Mouse (Mus musculus) liver, embryonic 14.5 days (tissue): ENCODE results near the gene Fmn2. TPM values are rescaled to one million over a fixed set of nuclear protein-coding genes. Genes with fewer than 3 reads are reported as not detected.

ENCODE experiments used
- ATAC-seq: fragments of 200-750 bp; cut with Nextera tagmentation; 2 replicates; pipeline ENCODE4 v1.8.0; 2017; ENCODE audit warnings: moderate number of reproducible peaks, mild to moderate bottlenecking, moderate library complexity; ENCODE audit not compliant: insufficient read depth
- DNase-seq, 3 experiments: peaks; one replicate each; pipeline ENCODE4 v3.0.0-alpha.2; 2012 to 2013; ENCODE audit warnings: low read depth in 3 of 3, low spot score in 3 of 3
- H3K27ac ChIP-seq: fragments of 300-500 bp; sonication (generic); 2 replicates; pipeline ENCODE4 v1.5.1; 2014; ENCODE audit warnings: moderate library complexity, mild to moderate bottlenecking, control low read depth, inconsistent platforms
- H3K27me3 ChIP-seq: fragments of 300-500 bp; sonication (generic); 2 replicates; pipeline ENCODE4 v1.6.1; 2014; ENCODE audit warnings: mild to moderate bottlenecking, low read length, moderate library complexity; ENCODE audit not compliant: control insufficient read depth, insufficient read depth
- H3K36me3 ChIP-seq: fragments of 300-500 bp; sonication (generic); replicated peaks from 2 replicates; pipeline ENCODE4 v1.6.1; 2014; ENCODE audit warnings: low read depth; ENCODE audit not compliant: control insufficient read depth, insufficient read depth
- H3K4me1 ChIP-seq, 2 experiments: fragments of 200-500 bp in 1 of 2; fragments of 300-500 bp in 1 of 2; sonication (generic) in 1 of 2; replicated peaks; 2 replicates each; pipeline ENCODE4 v1.6.1; 2012 to 2014; ENCODE audit warnings: antibody characterized with exemption in 1 of 2, inconsistent platforms in 1 of 2, low read length in 1 of 2; ENCODE audit not compliant: control insufficient read depth in 2 of 2, insufficient read depth in 2 of 2
- H3K4me2 ChIP-seq: fragments of 300-500 bp; sonication (generic); 2 replicates; pipeline ENCODE4 v1.6.1; 2014; ENCODE audit warnings: low read depth, mild to moderate bottlenecking, control low read depth, moderate library complexity
- H3K4me3 ChIP-seq, 2 experiments: fragments of 200-500 bp in 1 of 2; fragments of 300-500 bp in 1 of 2; sonication (generic) in 1 of 2; 2 replicates each; pipeline ENCODE4 v1.5.1; 2012 to 2014; ENCODE audit warnings: low read depth in 2 of 2, low read length in 2 of 2, mild to moderate bottlenecking in 2 of 2, control low read depth in 1 of 2, inconsistent platforms in 1 of 2, moderate library complexity in 1 of 2; ENCODE audit not compliant: insufficient read depth in 1 of 2
- H3K9ac ChIP-seq: fragments of 300-500 bp; sonication (generic); replicated peaks from 2 replicates; pipeline ENCODE4 v1.6.1; 2014; ENCODE audit warnings: mild to moderate bottlenecking, control low read depth, moderate library complexity
- H3K9me3 ChIP-seq: fragments of 300-500 bp; sonication (generic); 2 replicates; pipeline ENCODE4 v1.6.1; 2016; ENCODE audit warnings: low read length, mixed read lengths; ENCODE audit not compliant: control insufficient read depth
- CTCF ChIP-seq: IDR thresholded peaks from 2 replicates; pipeline ENCODE4 v1.5.1; 2016; ENCODE audit warnings: antibody characterized with exemption, low read depth, control low read depth
- EP300 ChIP-seq: IDR thresholded peaks from 2 replicates; pipeline ENCODE4 v1.6.1; 2016; ENCODE audit warnings: antibody characterized with exemption, low read depth
- WGBS: fragments of 180-500 bp; shearing (Covaris S2); extraction: QIAGEN DNeasy Blood & Tissue Kit; methylation state at CpG from one replicate; pipeline ENCODE4 v1.1.7; 2014; ENCODE audit not compliant: insufficient replicate concordance; 5-methylcytosine and 5-hydroxymethylcytosine counted together
- polyA plus RNA-seq, 2 experiments: library from polyadenylated mRNA; depleted of rRNA in 1 of 2; stranded (reverse) in 1 of 2; unstranded in 1 of 2; fragments of >200 nt; fragmentation: Nextera tagmentation in 1 of 2; extraction: Ambion mirVana in 1 of 2; gene quantifications; 2 replicates each; pipeline versions ENCODE4 v1.2.1 to v1.2.3; 2012 to 2014

Gene Fmn2
- polyA plus RNA-seq, 2 experiments, result 0.03 TPM; not detected in 1

- ATAC-seq, result no peak
Measured at GRCm38 (mm10) chr1:174689301-174689700, 187.7 kb downstream of the Fmn2 start.

GRCm38 (mm10) chr1:174700871-174701270 lies 199.2 kb downstream of the Fmn2 start:
- no peak overlapping the region for H3K4me3 ChIP-seq
- no peak overlapping the region for H3K4me2 ChIP-seq
- no peak overlapping the region for H3K9ac ChIP-seq
- H3K9me3 ChIP-seq, result no peaks in the 10 kb centered on the region
- ATAC-seq (no peak), DNase-seq (no peak)
- H3K4me1 ChIP-seq, result no peaks in the 10 kb centered on the region
- no peaks in the 10 kb centered on the region for H3K36me3 ChIP-seq
- WGBS, result 78% methylated on average over 5 of the region's 5 CpGs
- no peaks in the 10 kb centered on the region for H3K27me3 ChIP-seq
- no peak for TF ChIP-seq EP300
- TF ChIP-seq CTCF, result no peak
- H3K27ac ChIP-seq, result no peak overlapping the region

More at GRCm38 (mm10) chr1:174689301-174689700, 187.7 kb downstream of the Fmn2 start:
- Histone ChIP-seq H3K4me3 (no peak overlapping the region), H3K9ac (no peak overlapping the region), H3K4me1 (no peaks in the 10 kb centered on the region), H3K27me3 (no peaks in the 10 kb centered on the region), H3K4me2 (no peak overlapping the region), H3K36me3 (no peaks in the 10 kb centered on the region), H3K27ac (no peak overlapping the region), H3K9me3 (no peaks in the 10 kb centered on the region)
- TF ChIP-seq CTCF, result no peak
- no peak for TF ChIP-seq EP300
- 40% methylated on average over 2 of the region's 2 CpGs for WGBS
- no peak for DNase-seq

- no peaks in the 10 kb centered on the region for H3K4me1 ChIP-seq
- no peaks in the 10 kb centered on the region for H3K9me3 ChIP-seq
- TF ChIP-seq CTCF (no peak), EP300 (no peak)
- H3K9ac ChIP-seq, result no peak overlapping the region
- 75% methylated on average over 5 of the region's 5 CpGs for WGBS
- no peak for DNase-seq
- no peak for ATAC-seq
- H3K4me2 ChIP-seq, result no peak overlapping the region
- H3K4me3 ChIP-seq, result no peak overlapping the region
- H3K27me3 ChIP-seq, result no peaks in the 10 kb centered on the region
- no peak overlapping the region for H3K27ac ChIP-seq
- no peaks in the 10 kb centered on the region for H3K36me3 ChIP-seq
Measured at GRCm38 (mm10) chr1:174701835-174702234, 200.2 kb downstream of the Fmn2 start.

- H3K4me2 ChIP-seq, result no peak overlapping the region
- H3K9me3 ChIP-seq, result no peaks in the 10 kb centered on the region
- WGBS, result 58% methylated on average over 1 of the region's 1 CpGs
- no peak overlapping the region for H3K4me3 ChIP-seq
- DNase-seq (no peak), ATAC-seq (no peak)
- no peaks in the 10 kb centered on the region for H3K27me3 ChIP-seq
- no peaks in the 10 kb centered on the region for H3K4me1 ChIP-seq
- H3K27ac ChIP-seq, result no peak overlapping the region
- no peaks in the 10 kb centered on the region for H3K36me3 ChIP-seq
- no peak overlapping the region for H3K9ac ChIP-seq
- TF ChIP-seq CTCF (no peak), EP300 (no peak)
Measured at GRCm38 (mm10) chr1:174703909-174704308, 202.3 kb downstream of the Fmn2 start.

- TF ChIP-seq CTCF (no peak), EP300 (no peak)
- Histone ChIP-seq H3K9me3 (no peaks in the 10 kb centered on the region), H3K4me2 (no peak overlapping the region), H3K9ac (no peak overlapping the region), H3K4me1 (no peaks in the 10 kb centered on the region), H3K36me3 (no peaks in the 10 kb centered on the region), H3K27ac (no peak overlapping the region), H3K4me3 (no peak overlapping the region), H3K27me3 (no peaks in the 10 kb centered on the region)
- ATAC-seq (no peak), DNase-seq (no peak)
- 75% methylated on average over 12 of the region's 12 CpGs for whole genome bisulfite sequencing
Measured at GRCm38 (mm10) chr1:174719729-174720458, 218.3 kb downstream of the Fmn2 start.
